Mouse (Mus musculus): ENCODE results near the gene Etfrf1.

DNA sequence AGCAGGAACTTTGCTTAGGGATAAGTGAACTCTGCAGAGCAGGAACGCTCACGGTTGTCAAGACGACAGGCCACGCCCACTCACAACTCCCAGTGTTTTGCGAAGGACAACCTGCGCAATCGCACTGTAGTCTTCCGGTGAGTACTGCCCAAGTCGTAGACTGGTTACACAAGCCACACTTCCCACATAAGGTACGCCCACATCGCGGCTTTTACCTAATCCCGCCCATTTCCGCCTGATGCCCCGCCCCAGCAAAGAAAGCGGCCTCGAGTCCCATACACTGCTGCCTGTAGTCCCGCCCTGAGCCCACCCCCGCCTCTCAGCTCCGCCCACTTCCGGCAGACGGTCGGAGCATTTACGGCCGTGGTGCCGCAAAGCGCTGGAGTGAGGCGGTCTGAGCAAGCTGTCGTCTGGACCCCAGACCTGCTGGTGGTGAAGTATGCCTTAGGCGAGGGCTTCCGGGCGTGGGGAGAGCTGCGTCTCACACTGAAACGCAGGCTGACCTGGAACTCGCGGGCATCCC is at the start of gene Etfrf1, which contains the start of gene Casc1:
- TF ChIP-seq CTCF (IDR thresholded peaks at IDR 0.05; ENCODE audit: low read depth) (no peak), EP300 (IDR thresholded peaks at IDR 0.05; ENCODE audit: low read depth) (no peak)
